Mouse (Mus musculus): ENCODE measurements at regions not wholly inside any gene's neighbourhood (a gene's known extent, or its start where the extent isn't known, plus 50 kb on each side); places are given as distances from the start of the nearest gene placed in this dataset.

GRCm38 (mm10) chr9:113146571-113146970 is 561.5 kb downstream of the Pdcd6ip start:
- 38% methylated on average over 2 of the region's 2 CpGs for WGBS
- H3K4me3 ChIP-seq (ENCODE audit: control insufficient read depth in 1 of 2, insufficient read depth in 1 of 2, low read depth in 1 of 2, low read length in 2 of 2): no peak overlapping the region
- no peak overlapping the region for H3K27ac ChIP-seq (replicated peaks in 1 of 2; ENCODE audit: control insufficient read depth in 1 of 2, insufficient read depth in 1 of 2, low read depth in 2 of 2, low read length in 2 of 2)
- no peaks in the 10 kb centered on the region for H3K9me3 ChIP-seq (ENCODE audit: control insufficient read depth, low read length)
- H3K27me3 ChIP-seq (ENCODE audit: control insufficient read depth, insufficient read depth, low read length): no peaks in the 10 kb centered on the region
- H3K9ac ChIP-seq (ENCODE audit: low read length): no peak overlapping the region
- no peak overlapping the region for H3K4me2 ChIP-seq (ENCODE audit: low read length)
- no peak for ATAC-seq (ENCODE audit: insufficient number of reproducible peaks, insufficient read depth, low FRiP score, low read depth)
- H3K36me3 ChIP-seq (ENCODE audit: control insufficient read depth, insufficient read depth, low read length): no peaks in the 10 kb centered on the region
- H3K4me1 ChIP-seq (ENCODE audit: control insufficient read depth in 2 of 2, insufficient read depth in 2 of 2, low read length in 2 of 2): peaks cover 7 to 10% of the 10 kb centered on the region in 2 experiments

GRCm38 (mm10) chr9:113145036-113145435 is 563.0 kb downstream of the Pdcd6ip start:
- Histone ChIP-seq H3K4me1 (ENCODE audit: control insufficient read depth in 2 of 2, insufficient read depth in 2 of 2, low read length in 2 of 2) (peaks cover 7 to 10% of the 10 kb centered on the region in 2 experiments), H3K9ac (ENCODE audit: low read length) (peak overlapping the region; percentile 34; the same call in 1 of the 2 replicates), H3K9me3 (ENCODE audit: control insufficient read depth, low read length) (no peaks in the 10 kb centered on the region), H3K4me3 (ENCODE audit: control insufficient read depth in 1 of 2, insufficient read depth in 1 of 2, low read depth in 1 of 2, low read length in 2 of 2) (no peak overlapping the region), H3K36me3 (ENCODE audit: control insufficient read depth, insufficient read depth, low read length) (no peaks in the 10 kb centered on the region), H3K27me3 (ENCODE audit: control insufficient read depth, insufficient read depth, low read length) (no peaks in the 10 kb centered on the region), H3K27ac (replicated peaks in 1 of 2; ENCODE audit: control insufficient read depth in 1 of 2, insufficient read depth in 1 of 2, low read depth in 2 of 2, low read length in 2 of 2) (peak overlapping the region; percentile 77 to 87), H3K4me2 (ENCODE audit: low read length) (peak overlapping the region; percentile 45)
- ATAC-seq (ENCODE audit: insufficient number of reproducible peaks, insufficient read depth, low FRiP score, low read depth): peak; percentile 81
- WGBS: 30% methylated on average over 2 of the region's 2 CpGs

GRCm38 (mm10) chr9:113134611-113135010 is 573.4 kb downstream of the Pdcd6ip start:
- no peak for ATAC-seq (ENCODE audit: insufficient number of reproducible peaks, insufficient read depth, low FRiP score, low read depth)
- Histone ChIP-seq H3K9me3 (ENCODE audit: control insufficient read depth, low read length) (no peaks in the 10 kb centered on the region), H3K4me1 (ENCODE audit: control insufficient read depth in 2 of 2, insufficient read depth in 2 of 2, low read length in 2 of 2) (no peaks in the 10 kb centered on the region), H3K36me3 (ENCODE audit: control insufficient read depth, insufficient read depth, low read length) (no peaks in the 10 kb centered on the region), H3K27me3 (ENCODE audit: control insufficient read depth, insufficient read depth, low read length) (no peaks in the 10 kb centered on the region), H3K9ac (ENCODE audit: low read length) (no peak overlapping the region), H3K27ac (replicated peaks in 1 of 2; ENCODE audit: control insufficient read depth in 1 of 2, insufficient read depth in 1 of 2, low read depth in 2 of 2, low read length in 2 of 2) (no peak overlapping the region), H3K4me3 (ENCODE audit: control insufficient read depth in 1 of 2, insufficient read depth in 1 of 2, low read depth in 1 of 2, low read length in 2 of 2) (no peak overlapping the region), H3K4me2 (ENCODE audit: low read length) (no peak overlapping the region)
- WGBS: 87% methylated on average over 3 of the region's 3 CpGs

- Histone ChIP-seq H3K4me2 (ENCODE audit: low read length) (no peak overlapping the region), H3K4me3 (ENCODE audit: control insufficient read depth in 1 of 2, insufficient read depth in 1 of 2, low read depth in 1 of 2, low read length in 2 of 2) (no peak overlapping the region), H3K36me3 (ENCODE audit: control insufficient read depth, insufficient read depth, low read length) (no peaks in the 10 kb centered on the region), H3K27ac (replicated peaks in 1 of 2; ENCODE audit: control insufficient read depth in 1 of 2, insufficient read depth in 1 of 2, low read depth in 2 of 2, low read length in 2 of 2) (peak overlapping the region in 1 of 2 experiments; percentile 38; a peak in 3 of 4 replicates), H3K27me3 (ENCODE audit: control insufficient read depth, insufficient read depth, low read length) (no peaks in the 10 kb centered on the region), H3K4me1 (ENCODE audit: control insufficient read depth in 2 of 2, insufficient read depth in 2 of 2, low read length in 2 of 2) (peaks cover 0 to 3% of the 10 kb centered on the region in 2 experiments; a peak in 2 of 4 replicates), H3K9me3 (ENCODE audit: control insufficient read depth, low read length) (no peaks in the 10 kb centered on the region), H3K9ac (ENCODE audit: low read length) (no peak overlapping the region)
- WGBS: 43% methylated on average over 7 of the region's 7 CpGs
- no peak for ATAC-seq (ENCODE audit: insufficient number of reproducible peaks, insufficient read depth, low FRiP score, low read depth)
Observed at GRCm38 (mm10) chr9:113123004-113123692, 584.9 kb downstream of the Pdcd6ip start.

- Histone ChIP-seq H3K4me1 (ENCODE audit: control insufficient read depth in 2 of 2, insufficient read depth in 2 of 2, low read length in 2 of 2) (peaks cover 0 to 3% of the 10 kb centered on the region in 2 experiments; a peak in 2 of 4 replicates), H3K4me2 (ENCODE audit: low read length) (no peak overlapping the region), H3K4me3 (ENCODE audit: control insufficient read depth in 1 of 2, insufficient read depth in 1 of 2, low read depth in 1 of 2, low read length in 2 of 2) (no peak overlapping the region), H3K9ac (ENCODE audit: low read length) (no peak overlapping the region), H3K9me3 (ENCODE audit: control insufficient read depth, low read length) (no peaks in the 10 kb centered on the region), H3K27ac (replicated peaks in 1 of 2; ENCODE audit: control insufficient read depth in 1 of 2, insufficient read depth in 1 of 2, low read depth in 2 of 2, low read length in 2 of 2) (no peak overlapping the region), H3K36me3 (ENCODE audit: control insufficient read depth, insufficient read depth, low read length) (no peaks in the 10 kb centered on the region), H3K27me3 (ENCODE audit: control insufficient read depth, insufficient read depth, low read length) (no peaks in the 10 kb centered on the region)
- no peak for ATAC-seq (ENCODE audit: insufficient number of reproducible peaks, insufficient read depth, low FRiP score, low read depth)
- 78% methylated on average over 3 of the region's 3 CpGs for WGBS
Observed at GRCm38 (mm10) chr9:113122253-113122749, 585.8 kb downstream of the Pdcd6ip start.

- Histone ChIP-seq H3K4me2 (ENCODE audit: low read length) (no peak overlapping the region), H3K4me1 (ENCODE audit: control insufficient read depth in 2 of 2, insufficient read depth in 2 of 2, low read length in 2 of 2) (peaks cover 3% of the 10 kb centered on the region in 2 experiments; a peak in 2 of 4 replicates), H3K4me3 (ENCODE audit: control insufficient read depth in 1 of 2, insufficient read depth in 1 of 2, low read depth in 1 of 2, low read length in 2 of 2) (no peak overlapping the region), H3K27me3 (ENCODE audit: control insufficient read depth, insufficient read depth, low read length) (no peaks in the 10 kb centered on the region), H3K9ac (ENCODE audit: low read length) (no peak overlapping the region), H3K27ac (replicated peaks in 1 of 2; ENCODE audit: control insufficient read depth in 1 of 2, insufficient read depth in 1 of 2, low read depth in 2 of 2, low read length in 2 of 2) (no peak overlapping the region), H3K36me3 (ENCODE audit: control insufficient read depth, insufficient read depth, low read length) (no peaks in the 10 kb centered on the region), H3K9me3 (ENCODE audit: control insufficient read depth, low read length) (no peaks in the 10 kb centered on the region)
- no peak for ATAC-seq (ENCODE audit: insufficient number of reproducible peaks, insufficient read depth, low FRiP score, low read depth)
Observed at GRCm38 (mm10) chr9:113120385-113120784, 587.7 kb downstream of the Pdcd6ip start.

- no peak overlapping the region for H3K9ac ChIP-seq (ENCODE audit: low read length)
- no peaks in the 10 kb centered on the region for H3K27me3 ChIP-seq (ENCODE audit: control insufficient read depth, insufficient read depth, low read length)
- 78% methylated on average over 1 of the region's 1 CpGs for WGBS
- no peaks in the 10 kb centered on the region for H3K36me3 ChIP-seq (ENCODE audit: control insufficient read depth, insufficient read depth, low read length)
- no peak overlapping the region for H3K4me2 ChIP-seq (ENCODE audit: low read length)
- H3K4me1 ChIP-seq (ENCODE audit: control insufficient read depth in 2 of 2, insufficient read depth in 2 of 2, low read length in 2 of 2): peaks cover 3% of the 10 kb centered on the region in 2 experiments; a peak in 3 of 4 replicates
- H3K27ac ChIP-seq (replicated peaks in 1 of 2; ENCODE audit: control insufficient read depth in 1 of 2, insufficient read depth in 1 of 2, low read depth in 2 of 2, low read length in 2 of 2): no peak overlapping the region
- no peaks in the 10 kb centered on the region for H3K9me3 ChIP-seq (ENCODE audit: control insufficient read depth, low read length)
- H3K4me3 ChIP-seq (ENCODE audit: control insufficient read depth in 1 of 2, insufficient read depth in 1 of 2, low read depth in 1 of 2, low read length in 2 of 2): no peak overlapping the region
- ATAC-seq (ENCODE audit: insufficient number of reproducible peaks, insufficient read depth, low FRiP score, low read depth): no peak
Observed at GRCm38 (mm10) chr9:113119721-113120120, 588.3 kb downstream of the Pdcd6ip start.

Data from heart, embryonic 14.5 days (tissue).